Mouse (Mus musculus) C2C12 (cell line): ENCODE results near the gene Sgtb.

Source experiments
- CEBPB ChIP-seq: IDR thresholded peaks from one replicate; pipeline ENCODE4 v1.6.1; 2011; ENCODE audit warnings: low read depth, mild to moderate bottlenecking, control low read depth, moderate library complexity
- CTCF ChIP-seq: IDR thresholded peaks from one replicate; pipeline ENCODE4 v1.5.1; 2011; ENCODE audit not compliant: control insufficient read depth, insufficient read depth, insufficient read length
- MAX ChIP-seq: IDR thresholded peaks from one replicate; pipeline ENCODE4 v1.6.1; 2011; ENCODE audit warnings: mild to moderate bottlenecking, control low read depth
- MYOD1 ChIP-seq: IDR thresholded peaks from one replicate; pipeline ENCODE4 v1.6.1; 2011; ENCODE audit warnings: low read depth; ENCODE audit not compliant: control insufficient read depth, insufficient read length
- USF1 ChIP-seq: IDR thresholded peaks from one replicate; pipeline ENCODE4 v1.6.1; 2011; ENCODE audit warnings: low read depth, mild to moderate bottlenecking, control low read depth, moderate library complexity

- TF ChIP-seq MYOD1 (no peak), CTCF (no peak), MAX (no peak), USF1 (no peak), CEBPB (no peak)
Observed at GRCm38 (mm10) chr13:104069216-104069615, 40.3 kb upstream of the Sgtb start.
